Mouse (Mus musculus): Measurements from ENCODE around the gene Ticrr. TPM values are rescaled to one million over a fixed set of nuclear protein-coding genes. Genes with fewer than 3 reads are reported as not detected.

Gene Ticrr
- polyA plus RNA-seq, 1 experiment from 2014 or later: 12.7 TPM

- Histone ChIP-seq H3K36me3 (ENCODE audit: control insufficient read depth, insufficient read depth, low read length) (no peaks in the 10 kb centered on the region; the same call in 1 of the 2 replicates), H3K27ac (ENCODE audit: low read length) (no peak overlapping the region), H3K27me3 (ENCODE audit: control insufficient read depth, insufficient read depth, low read length) (no peaks in the 10 kb centered on the region), H3K9ac (replicated peaks; ENCODE audit: low read depth, low read length) (peak overlapping the region; percentile 78), H3K4me2 (replicated peaks; ENCODE audit: low read depth, low read length) (peak overlapping the region; percentile 63), H3K9me3 (ENCODE audit: control insufficient read depth, low read depth, low read length) (no peaks in the 10 kb centered on the region), H3K4me3 (ENCODE audit: low read depth, low read length) (peak overlapping the region; percentile 84), H3K4me1 (ENCODE audit: control insufficient read depth, insufficient read depth, low read length) (peaks cover 17% of the 10 kb centered on the region)
- no peak for ATAC-seq (ENCODE audit: insufficient number of reproducible peaks, insufficient read depth, low FRiP score, low read depth)
- WGBS: 13% methylated on average over 5 of the region's 5 CpGs
Measured at GRCm38 (mm10) chr7:79661253-79661890, 1.4 kb downstream of the Ticrr start.

- no peak overlapping the region for H3K27ac ChIP-seq (ENCODE audit: low read length)
- H3K4me3 ChIP-seq (ENCODE audit: low read depth, low read length): no peak overlapping the region
- no peak overlapping the region for H3K9ac ChIP-seq (replicated peaks; ENCODE audit: low read depth, low read length)
- no peaks in the 10 kb centered on the region for H3K27me3 ChIP-seq (ENCODE audit: control insufficient read depth, insufficient read depth, low read length)
- H3K36me3 ChIP-seq (ENCODE audit: control insufficient read depth, insufficient read depth, low read length): peaks cover 35% of the 10 kb centered on the region
- peaks cover 13% of the 10 kb centered on the region for H3K4me1 ChIP-seq (ENCODE audit: control insufficient read depth, insufficient read depth, low read length)
- H3K4me2 ChIP-seq (replicated peaks; ENCODE audit: low read depth, low read length): no peak overlapping the region
- H3K9me3 ChIP-seq (ENCODE audit: control insufficient read depth, low read depth, low read length): no peaks in the 10 kb centered on the region
- no peak for ATAC-seq (ENCODE audit: insufficient number of reproducible peaks, insufficient read depth, low FRiP score, low read depth)
Measured at GRCm38 (mm10) chr7:79666690-79667089, 6.7 kb downstream of the Ticrr start.

GRCm38 (mm10) chr7:79670900-79671604, 11.1 kb downstream of the Ticrr start:
- 86% methylated on average over 4 of the region's 4 CpGs for WGBS
- no peaks in the 10 kb centered on the region for H3K27me3 ChIP-seq (ENCODE audit: control insufficient read depth, insufficient read depth, low read length)
- no peak for ATAC-seq (ENCODE audit: insufficient number of reproducible peaks, insufficient read depth, low FRiP score, low read depth)
- H3K4me2 ChIP-seq (replicated peaks; ENCODE audit: low read depth, low read length): no peak overlapping the region
- H3K27ac ChIP-seq (ENCODE audit: low read length): no peak overlapping the region
- H3K9me3 ChIP-seq (ENCODE audit: control insufficient read depth, low read depth, low read length): no peaks in the 10 kb centered on the region
- peaks cover 57% of the 10 kb centered on the region for H3K36me3 ChIP-seq (ENCODE audit: control insufficient read depth, insufficient read depth, low read length)
- H3K9ac ChIP-seq (replicated peaks; ENCODE audit: low read depth, low read length): no peak overlapping the region
- no peaks in the 10 kb centered on the region for H3K4me1 ChIP-seq (ENCODE audit: control insufficient read depth, insufficient read depth, low read length)
- H3K4me3 ChIP-seq (ENCODE audit: low read depth, low read length): no peak overlapping the region

GRCm38 (mm10) chr7:79679186-79679585, 19.2 kb downstream of the Ticrr start:
- Histone ChIP-seq H3K4me1 (ENCODE audit: control insufficient read depth, insufficient read depth, low read length) (no peaks in the 10 kb centered on the region), H3K4me3 (ENCODE audit: low read depth, low read length) (no peak overlapping the region), H3K27ac (ENCODE audit: low read length) (no peak overlapping the region), H3K9ac (replicated peaks; ENCODE audit: low read depth, low read length) (no peak overlapping the region), H3K27me3 (ENCODE audit: control insufficient read depth, insufficient read depth, low read length) (no peaks in the 10 kb centered on the region), H3K36me3 (ENCODE audit: control insufficient read depth, insufficient read depth, low read length) (peaks cover 67% of the 10 kb centered on the region), H3K9me3 (ENCODE audit: control insufficient read depth, low read depth, low read length) (no peaks in the 10 kb centered on the region), H3K4me2 (replicated peaks; ENCODE audit: low read depth, low read length) (no peak overlapping the region)
- ATAC-seq (ENCODE audit: insufficient number of reproducible peaks, insufficient read depth, low FRiP score, low read depth): no peak

- Histone ChIP-seq H3K27me3 (ENCODE audit: control insufficient read depth, insufficient read depth, low read length) (no peaks in the 10 kb centered on the region), H3K9me3 (ENCODE audit: control insufficient read depth, low read depth, low read length) (no peaks in the 10 kb centered on the region), H3K4me3 (ENCODE audit: low read depth, low read length) (no peak overlapping the region), H3K4me2 (replicated peaks; ENCODE audit: low read depth, low read length) (no peak overlapping the region), H3K36me3 (ENCODE audit: control insufficient read depth, insufficient read depth, low read length) (peaks cover 70% of the 10 kb centered on the region), H3K4me1 (ENCODE audit: control insufficient read depth, insufficient read depth, low read length) (no peaks in the 10 kb centered on the region), H3K27ac (ENCODE audit: low read length) (no peak overlapping the region), H3K9ac (replicated peaks; ENCODE audit: low read depth, low read length) (no peak overlapping the region)
- WGBS: 89% methylated on average over 2 of the region's 2 CpGs
- no peak for ATAC-seq (ENCODE audit: insufficient number of reproducible peaks, insufficient read depth, low FRiP score, low read depth)
Measured at GRCm38 (mm10) chr7:79680231-79680630, 20.2 kb downstream of the Ticrr start.

- Histone ChIP-seq H3K4me2 (replicated peaks; ENCODE audit: low read depth, low read length) (no peak overlapping the region), H3K9ac (replicated peaks; ENCODE audit: low read depth, low read length) (no peak overlapping the region)
- WGBS: 84% methylated on average over 8 of the region's 8 CpGs
Measured at GRCm38 (mm10) chr7:79696495-79696894, 36.5 kb downstream of the Ticrr start.

GRCm38 (mm10) chr7:79702755-79703154, 42.8 kb downstream of the Ticrr start:
- 76% methylated on average over 16 of the region's 16 CpGs for WGBS
- no peak for ATAC-seq (ENCODE audit: insufficient number of reproducible peaks, insufficient read depth, low FRiP score, low read depth)
- Histone ChIP-seq H3K9ac (replicated peaks; ENCODE audit: low read depth, low read length) (no peak overlapping the region), H3K27me3 (ENCODE audit: control insufficient read depth, insufficient read depth, low read length) (no peaks in the 10 kb centered on the region), H3K4me2 (replicated peaks; ENCODE audit: low read depth, low read length) (no peak overlapping the region), H3K4me1 (ENCODE audit: control insufficient read depth, insufficient read depth, low read length) (no peaks in the 10 kb centered on the region), H3K27ac (ENCODE audit: low read length) (no peak overlapping the region), H3K36me3 (ENCODE audit: control insufficient read depth, insufficient read depth, low read length) (peaks cover 63% of the 10 kb centered on the region), H3K4me3 (ENCODE audit: low read depth, low read length) (no peak overlapping the region), H3K9me3 (ENCODE audit: control insufficient read depth, low read depth, low read length) (no peaks in the 10 kb centered on the region)

More at GRCm38 (mm10) chr7:79696495-79696894, 36.5 kb downstream of the Ticrr start:
- no peaks in the 10 kb centered on the region for H3K4me1 ChIP-seq (ENCODE audit: control insufficient read depth, insufficient read depth, low read length)
- H3K27ac ChIP-seq (ENCODE audit: low read length): no peak overlapping the region
- H3K27me3 ChIP-seq (ENCODE audit: control insufficient read depth, insufficient read depth, low read length): no peaks in the 10 kb centered on the region
- no peak for ATAC-seq (ENCODE audit: insufficient number of reproducible peaks, insufficient read depth, low FRiP score, low read depth)
- no peaks in the 10 kb centered on the region for H3K9me3 ChIP-seq (ENCODE audit: control insufficient read depth, low read depth, low read length)
- no peak overlapping the region for H3K4me3 ChIP-seq (ENCODE audit: low read depth, low read length)
- H3K36me3 ChIP-seq (ENCODE audit: control insufficient read depth, insufficient read depth, low read length): peaks cover 90% of the 10 kb centered on the region

GRCm38 (mm10) chr7:79705210-79705609, 45.2 kb downstream of the Ticrr start:
- ATAC-seq (ENCODE audit: insufficient number of reproducible peaks, insufficient read depth, low FRiP score, low read depth): no peak
- no peaks in the 10 kb centered on the region for H3K9me3 ChIP-seq (ENCODE audit: control insufficient read depth, low read depth, low read length)
- H3K4me3 ChIP-seq (ENCODE audit: low read depth, low read length): no peak overlapping the region
- H3K4me1 ChIP-seq (ENCODE audit: control insufficient read depth, insufficient read depth, low read length): peaks cover 2% of the 10 kb centered on the region; the same call in 1 of the 2 replicates
- no peak overlapping the region for H3K27ac ChIP-seq (ENCODE audit: low read length)
- peaks cover 51% of the 10 kb centered on the region; the same call in 1 of the 2 replicates for H3K36me3 ChIP-seq (ENCODE audit: control insufficient read depth, insufficient read depth, low read length)
- H3K4me2 ChIP-seq (replicated peaks; ENCODE audit: low read depth, low read length): no peak overlapping the region
- WGBS: 87% methylated on average over 5 of the region's 5 CpGs
- H3K27me3 ChIP-seq (ENCODE audit: control insufficient read depth, insufficient read depth, low read length): no peaks in the 10 kb centered on the region
- no peak overlapping the region for H3K9ac ChIP-seq (replicated peaks; ENCODE audit: low read depth, low read length)
